Mouse (Mus musculus): ENCODE measurements around the gene Klhl21. TPM values are rescaled to one million over a fixed set of nuclear protein-coding genes. Genes with fewer than 3 reads are reported as not detected.

Klhl21 gene
- polyA plus RNA-seq, 2 experiments = 11.0 to 18.8 TPM

DNA sequence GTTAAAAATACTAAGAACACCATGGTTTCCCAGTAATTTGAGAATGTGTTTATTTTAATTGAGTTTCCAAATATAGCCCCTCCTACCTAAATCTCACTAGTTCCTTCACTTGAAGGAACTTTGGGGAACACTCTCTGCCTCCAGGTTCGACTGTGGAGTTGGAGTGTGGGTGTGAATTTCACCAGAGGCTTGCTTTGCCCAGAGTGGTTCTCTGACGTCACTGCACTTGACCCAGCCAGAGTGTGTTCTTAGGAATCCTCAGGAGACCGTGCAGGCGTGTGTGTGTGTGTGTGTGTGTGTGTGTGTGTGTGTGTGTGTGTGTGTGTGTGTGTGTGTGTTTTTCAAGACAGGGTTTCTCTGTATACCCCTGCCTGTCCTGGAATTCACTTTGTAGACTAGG is 7.7 kb upstream of the Klhl21 start:
- Histone ChIP-seq H3K36me3 (ENCODE audit: control insufficient read depth, insufficient read depth, low read length) (no peaks in the 10 kb centered on the region), H3K9ac (ENCODE audit: low read depth, low read length, severe bottlenecking) (no peak overlapping the region), H3K4me2 (replicated peaks; ENCODE audit: low read depth, low read length, severe bottlenecking) (no peak overlapping the region), H3K27me3 (ENCODE audit: control insufficient read depth, insufficient read depth, low read length) (no peaks in the 10 kb centered on the region), H3K9me3 (ENCODE audit: control insufficient read depth, low read length) (no peaks in the 10 kb centered on the region), H3K4me3 (replicated peaks; ENCODE audit: low read length) (no peak overlapping the region), H3K4me1 (ENCODE audit: control insufficient read depth, insufficient read depth, low read length) (peaks cover 10% of the 10 kb centered on the region; the same call in 1 of the 2 replicates), H3K27ac (replicated peaks; ENCODE audit: low read depth, low read length) (no peak overlapping the region)
- DNase-seq (ENCODE audit: low spot score) = no peak
- no peak for ATAC-seq (ENCODE audit: low FRiP score, low read depth)
- TF ChIP-seq POLR2A (IDR thresholded peaks at IDR 0.05; ENCODE audit: borderline replicate concordance, extremely low read depth, insufficient read depth, insufficient read length) = no peak
- 34% methylated on average over 4 of the region's 4 CpGs for WGBS

DNA sequence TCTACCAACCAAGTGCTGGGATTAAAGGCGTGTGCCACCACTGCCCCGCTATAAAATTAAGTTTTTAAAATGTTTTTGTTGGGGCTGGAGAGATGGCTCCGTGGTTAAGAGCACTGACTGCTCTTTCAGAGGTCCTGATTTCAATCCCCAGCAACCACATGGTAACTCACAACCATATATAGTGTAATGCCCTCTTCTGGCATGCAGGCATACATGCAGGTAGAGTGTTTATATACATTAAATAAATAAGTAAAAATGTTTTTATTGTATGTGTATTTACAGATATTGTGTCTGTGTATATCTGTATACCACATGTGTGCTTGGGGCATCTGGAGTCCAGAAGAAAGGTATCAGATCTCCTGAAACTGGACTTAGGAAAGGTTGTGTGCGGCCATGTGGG is 7.3 kb upstream of the Klhl21 start:
- 67% methylated on average over 4 of the region's 4 CpGs for WGBS
- DNase-seq (ENCODE audit: low spot score) (no peak), ATAC-seq (ENCODE audit: low FRiP score, low read depth) (no peak)
- Histone ChIP-seq H3K4me1 (ENCODE audit: control insufficient read depth, insufficient read depth, low read length) (peaks cover 10% of the 10 kb centered on the region; the same call in 1 of the 2 replicates), H3K4me3 (replicated peaks; ENCODE audit: low read length) (no peak overlapping the region), H3K27me3 (ENCODE audit: control insufficient read depth, insufficient read depth, low read length) (no peaks in the 10 kb centered on the region), H3K27ac (replicated peaks; ENCODE audit: low read depth, low read length) (no peak overlapping the region), H3K9me3 (ENCODE audit: control insufficient read depth, low read length) (no peaks in the 10 kb centered on the region), H3K36me3 (ENCODE audit: control insufficient read depth, insufficient read depth, low read length) (no peaks in the 10 kb centered on the region), H3K4me2 (replicated peaks; ENCODE audit: low read depth, low read length, severe bottlenecking) (no peak overlapping the region), H3K9ac (ENCODE audit: low read depth, low read length, severe bottlenecking) (no peak overlapping the region)
- TF ChIP-seq POLR2A (IDR thresholded peaks at IDR 0.05; ENCODE audit: borderline replicate concordance, extremely low read depth, insufficient read depth, insufficient read length) = no peak

DNA sequence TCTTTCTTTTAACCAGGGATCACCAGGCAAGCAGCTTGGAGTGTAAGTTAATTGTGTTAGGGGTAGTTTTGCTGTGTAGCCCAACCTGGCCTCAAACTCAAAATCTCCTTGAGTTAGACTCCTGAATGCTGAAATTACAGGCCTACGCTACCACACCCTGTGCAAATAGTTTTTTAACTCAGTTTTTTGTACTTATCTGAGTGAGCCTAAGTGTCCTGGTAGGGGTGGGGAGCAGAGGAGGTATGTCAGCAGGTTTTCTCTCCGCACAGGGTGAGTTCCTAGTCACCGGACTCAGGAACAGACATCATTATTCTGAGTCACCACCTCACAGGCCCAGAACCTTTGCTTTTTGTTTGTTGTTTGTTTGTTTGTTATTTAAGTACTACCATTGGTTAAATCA is 6.5 kb upstream of the Klhl21 start:
- no peak for TF ChIP-seq POLR2A (IDR thresholded peaks at IDR 0.05; ENCODE audit: borderline replicate concordance, extremely low read depth, insufficient read depth, insufficient read length)
- Histone ChIP-seq H3K27me3 (ENCODE audit: control insufficient read depth, insufficient read depth, low read length) (no peaks in the 10 kb centered on the region), H3K9ac (ENCODE audit: low read depth, low read length, severe bottlenecking) (no peak overlapping the region), H3K4me2 (replicated peaks; ENCODE audit: low read depth, low read length, severe bottlenecking) (no peak overlapping the region), H3K4me1 (ENCODE audit: control insufficient read depth, insufficient read depth, low read length) (peaks cover 9% of the 10 kb centered on the region; the same call in 1 of the 2 replicates), H3K9me3 (ENCODE audit: control insufficient read depth, low read length) (no peaks in the 10 kb centered on the region), H3K27ac (replicated peaks; ENCODE audit: low read depth, low read length) (no peak overlapping the region), H3K4me3 (replicated peaks; ENCODE audit: low read length) (no peak overlapping the region), H3K36me3 (ENCODE audit: control insufficient read depth, insufficient read depth, low read length) (no peaks in the 10 kb centered on the region)
- ATAC-seq (ENCODE audit: low FRiP score, low read depth) (no peak), DNase-seq (ENCODE audit: low spot score) (no peak)
- 96% methylated on average over 3 of the region's 3 CpGs for WGBS

DNA sequence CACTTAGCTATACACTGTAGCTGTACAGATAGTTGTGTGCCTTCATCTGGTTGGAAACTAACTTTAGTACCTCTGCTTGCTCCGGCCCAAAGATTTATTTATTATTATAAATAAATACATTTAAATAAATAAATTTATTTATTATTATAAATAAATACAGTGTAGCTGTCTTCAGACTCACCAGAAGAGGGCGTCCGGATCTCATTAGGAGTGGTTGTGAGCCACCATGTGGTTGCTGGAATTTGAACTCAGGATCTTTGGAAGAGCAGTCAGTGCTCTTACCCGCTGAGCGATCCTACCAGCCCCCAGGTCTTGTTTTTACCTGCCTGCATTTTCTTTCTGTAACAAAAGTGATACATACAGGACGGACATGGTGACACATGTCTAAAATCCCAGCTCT is 2.5 kb upstream of the Klhl21 start:
- WGBS = 80% methylated on average over 6 of the region's 6 CpGs
- H3K4me3 ChIP-seq (replicated peaks; ENCODE audit: low read length) = no peak overlapping the region

DNA sequence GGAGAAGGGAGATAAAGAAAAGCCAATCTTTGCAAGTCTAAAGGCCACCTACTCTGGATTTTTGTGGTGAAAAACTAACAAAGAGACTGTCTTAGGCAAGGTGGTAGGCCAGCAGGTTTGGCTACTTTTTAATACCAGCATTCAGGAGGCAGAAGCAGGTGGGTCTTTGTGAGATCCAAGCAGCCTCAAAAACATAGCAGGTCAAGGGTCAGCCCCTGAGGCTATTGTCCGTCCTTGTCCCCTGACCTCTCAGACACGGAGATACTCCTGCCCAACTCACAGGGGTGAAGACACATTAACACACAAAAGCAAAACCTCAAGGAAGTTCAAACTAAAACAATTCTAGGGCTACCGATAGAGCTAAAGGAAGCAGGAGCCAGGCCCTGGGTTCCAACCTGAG is 1.8 kb upstream of the Klhl21 start:
- H3K4me1 ChIP-seq (ENCODE audit: control insufficient read depth, insufficient read depth, low read length) = peaks cover 28% of the 10 kb centered on the region

More for the DNA sequence above, 2.5 kb upstream of the Klhl21 start:
- Histone ChIP-seq H3K4me1 (ENCODE audit: control insufficient read depth, insufficient read depth, low read length) (peaks cover 24% of the 10 kb centered on the region), H3K36me3 (ENCODE audit: control insufficient read depth, insufficient read depth, low read length) (no peaks in the 10 kb centered on the region), H3K27me3 (ENCODE audit: control insufficient read depth, insufficient read depth, low read length) (no peaks in the 10 kb centered on the region), H3K9ac (ENCODE audit: low read depth, low read length, severe bottlenecking) (no peak overlapping the region), H3K4me2 (replicated peaks; ENCODE audit: low read depth, low read length, severe bottlenecking) (no peak overlapping the region), H3K9me3 (ENCODE audit: control insufficient read depth, low read length) (no peaks in the 10 kb centered on the region), H3K27ac (replicated peaks; ENCODE audit: low read depth, low read length) (no peak overlapping the region)
- DNase-seq (ENCODE audit: low spot score) = no peak
- ATAC-seq (ENCODE audit: low FRiP score, low read depth) = no peak
- TF ChIP-seq POLR2A (IDR thresholded peaks at IDR 0.05; ENCODE audit: borderline replicate concordance, extremely low read depth, insufficient read depth, insufficient read length) = no peak

More for the DNA sequence above, 1.8 kb upstream of the Klhl21 start:
- DNase-seq (ENCODE audit: low spot score) = no peak
- no peak overlapping the region for H3K9ac ChIP-seq (ENCODE audit: low read depth, low read length, severe bottlenecking)
- H3K27me3 ChIP-seq (ENCODE audit: control insufficient read depth, insufficient read depth, low read length) = no peaks in the 10 kb centered on the region
- TF ChIP-seq POLR2A (IDR thresholded peaks at IDR 0.05; ENCODE audit: borderline replicate concordance, extremely low read depth, insufficient read depth, insufficient read length) = no peak
- no peak for ATAC-seq (ENCODE audit: low FRiP score, low read depth)
- H3K27ac ChIP-seq (replicated peaks; ENCODE audit: low read depth, low read length) = no peak overlapping the region
- no peak overlapping the region for H3K4me3 ChIP-seq (replicated peaks; ENCODE audit: low read length)
- H3K36me3 ChIP-seq (ENCODE audit: control insufficient read depth, insufficient read depth, low read length) = no peaks in the 10 kb centered on the region
- H3K4me2 ChIP-seq (replicated peaks; ENCODE audit: low read depth, low read length, severe bottlenecking) = no peak overlapping the region
- H3K9me3 ChIP-seq (ENCODE audit: control insufficient read depth, low read length) = no peaks in the 10 kb centered on the region
- 29% methylated on average over 3 of the region's 3 CpGs for WGBS

Measured in limb, embryonic 14.5 days (tissue).